Mouse (Mus musculus) midbrain, embryonic 10.5 days (tissue): ENCODE measurements around the gene Ggta1. TPM values are rescaled to one million over a fixed set of nuclear protein-coding genes. Genes with fewer than 3 reads are reported as not detected.

ENCODE experiments used
- DNase-seq: peaks from one replicate; pipeline ENCODE4 v3.0.0-alpha.2; 2017; ENCODE audit warnings: low spot score
- H3K27ac ChIP-seq: fragments of 300-500 bp; sonication (generic); replicated peaks from 2 replicates; pipeline ENCODE4 v1.5.1; 2016; ENCODE audit warnings: mild to moderate bottlenecking
- H3K27me3 ChIP-seq: fragments of 300-500 bp; sonication (generic); 2 replicates; pipeline ENCODE4 v1.6.1; 2016; ENCODE audit warnings: low read depth, mild to moderate bottlenecking; ENCODE audit not compliant: poor library complexity, severe bottlenecking
- H3K36me3 ChIP-seq: fragments of 300-500 bp; sonication (generic); 2 replicates; pipeline ENCODE4 v1.6.1; 2016; ENCODE audit warnings: mild to moderate bottlenecking, moderate library complexity
- H3K4me1 ChIP-seq: fragments of 300-500 bp; sonication (generic); 2 replicates; pipeline ENCODE4 v1.6.1; 2016
- H3K4me3 ChIP-seq: fragments of 300-500 bp; sonication (generic); 2 replicates; pipeline ENCODE4 v1.5.1; 2016; ENCODE audit warnings: mild to moderate bottlenecking, moderate library complexity
- H3K9me3 ChIP-seq: fragments of 300-500 bp; sonication (generic); replicated peaks from 2 replicates; pipeline ENCODE4 v1.6.1; 2016; ENCODE audit warnings: mild to moderate bottlenecking
- WGBS: fragments of 180-500 bp; shearing (Covaris S2); methylation state at CpG from one replicate; pipeline ENCODE4 v1.1.7; 2016; 5-methylcytosine and 5-hydroxymethylcytosine counted together
- polyA plus RNA-seq: library from polyadenylated mRNA; unstranded; fragments of >200 nt; fragmentation: Nextera tagmentation; extraction: Ambion mirVana; gene quantifications from 2 replicates; pipeline ENCODE4 v1.2.1, GENCODE M21; 2016

Ggta1 gene
- polyA plus RNA-seq, 1 experiment from 2014 or later = 6.0 TPM

DNA sequence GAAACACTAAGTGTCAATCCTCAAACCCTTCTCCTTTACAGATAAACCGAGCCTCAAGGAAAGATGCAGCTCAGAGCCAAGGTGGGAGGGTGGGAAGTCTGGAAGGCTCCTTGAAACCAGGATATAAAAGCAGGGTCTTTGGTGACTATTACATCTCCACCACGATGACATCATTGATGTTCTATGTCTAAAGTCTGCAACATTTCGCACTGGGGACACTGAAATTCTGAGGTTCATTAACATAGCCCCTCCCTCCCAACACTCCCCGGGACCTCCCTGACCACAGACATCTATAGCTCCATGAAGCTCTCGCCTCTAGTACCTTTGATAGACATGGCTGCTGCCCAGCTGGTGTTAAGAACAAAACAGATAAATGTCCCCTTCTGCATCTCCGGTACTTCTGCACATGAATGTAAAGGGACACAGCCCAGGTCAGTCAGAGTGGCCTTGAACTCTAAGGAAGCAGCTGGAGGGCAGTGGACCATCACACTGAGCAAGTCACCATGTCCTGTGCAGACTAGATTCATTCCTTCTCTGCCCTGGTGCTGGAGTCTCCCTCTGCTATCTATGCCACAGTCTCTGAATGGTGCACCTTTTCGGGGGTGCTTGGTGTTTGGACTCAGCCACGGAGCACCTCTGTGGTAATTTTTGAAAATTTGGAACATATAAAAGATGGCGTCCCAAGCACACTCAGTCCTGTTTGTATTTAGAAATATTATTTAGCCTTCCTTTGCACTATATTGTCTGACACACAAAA is 13.9 kb downstream of the Ggta1 start:
- H3K27ac ChIP-seq = no peak overlapping the region
- H3K36me3 ChIP-seq = no peaks in the 10 kb centered on the region
- H3K4me3 ChIP-seq = no peak overlapping the region
- DNase-seq = no peak
- no peaks in the 10 kb centered on the region for H3K27me3 ChIP-seq
- no peaks in the 10 kb centered on the region for H3K9me3 ChIP-seq
- peaks cover 13% of the 10 kb centered on the region for H3K4me1 ChIP-seq
- 87% methylated on average over 9 of the region's 9 CpGs for WGBS

GRCm38 (mm10) chr2:35448215-35448913 is 14.7 kb downstream of the Ggta1 start:
- Histone ChIP-seq H3K36me3 (no peaks in the 10 kb centered on the region), H3K27ac (no peak overlapping the region), H3K27me3 (no peaks in the 10 kb centered on the region), H3K4me3 (no peak overlapping the region), H3K9me3 (no peaks in the 10 kb centered on the region), H3K4me1 (peaks cover 13% of the 10 kb centered on the region)
- DNase-seq = no peak
- WGBS = 68% methylated on average over 7 of the region's 7 CpGs

GRCm38 (mm10) chr2:35447453-35447852 is 15.6 kb downstream of the Ggta1 start:
- Histone ChIP-seq H3K9me3 (no peaks in the 10 kb centered on the region), H3K27ac (no peak overlapping the region), H3K4me1 (peaks cover 13% of the 10 kb centered on the region), H3K4me3 (no peak overlapping the region), H3K36me3 (no peaks in the 10 kb centered on the region), H3K27me3 (no peaks in the 10 kb centered on the region)
- WGBS = 85% methylated on average over 7 of the region's 7 CpGs
- no peak for DNase-seq

GRCm38 (mm10) chr2:35446798-35447197 is 16.2 kb downstream of the Ggta1 start:
- H3K4me1 ChIP-seq = peaks cover 13% of the 10 kb centered on the region
- H3K36me3 ChIP-seq = no peaks in the 10 kb centered on the region
- H3K27me3 ChIP-seq = no peaks in the 10 kb centered on the region
- no peaks in the 10 kb centered on the region for H3K9me3 ChIP-seq
- H3K4me3 ChIP-seq = no peak overlapping the region
- H3K27ac ChIP-seq = no peak overlapping the region
- WGBS = 82% methylated on average over 8 of the region's 8 CpGs
- no peak for DNase-seq

DNA sequence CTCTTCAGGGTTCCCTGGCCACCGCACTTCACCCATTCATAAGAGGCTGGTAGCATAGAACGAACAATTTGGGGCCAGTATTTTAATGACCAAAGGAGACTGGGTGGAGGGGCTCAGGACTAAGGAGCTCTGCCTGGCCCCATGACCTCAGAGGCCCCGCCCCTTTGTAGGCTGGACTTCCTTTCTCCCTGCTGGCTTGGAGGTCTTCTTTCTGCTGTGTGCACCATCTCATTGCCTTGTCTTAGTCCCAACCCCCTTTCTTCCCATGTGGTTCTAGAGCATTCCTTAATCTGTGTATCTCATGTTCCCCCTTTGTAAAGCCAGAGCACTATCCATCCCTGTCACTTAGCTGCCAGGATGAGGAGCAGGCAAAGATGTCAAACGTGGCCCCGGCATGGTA is 16.7 kb downstream of the Ggta1 start:
- Histone ChIP-seq H3K36me3 (no peaks in the 10 kb centered on the region), H3K9me3 (no peaks in the 10 kb centered on the region), H3K4me1 (peaks cover 13% of the 10 kb centered on the region), H3K4me3 (no peak overlapping the region), H3K27me3 (no peaks in the 10 kb centered on the region), H3K27ac (no peak overlapping the region)
- WGBS = 84% methylated on average over 5 of the region's 5 CpGs
- no peak for DNase-seq

- no peak for DNase-seq
- Histone ChIP-seq H3K9me3 (no peaks in the 10 kb centered on the region), H3K27me3 (no peaks in the 10 kb centered on the region), H3K4me3 (no peak overlapping the region), H3K27ac (no peak overlapping the region), H3K36me3 (no peaks in the 10 kb centered on the region), H3K4me1 (peaks cover 13% of the 10 kb centered on the region)
- WGBS = 91% methylated on average over 7 of the region's 7 CpGs
Observed at GRCm38 (mm10) chr2:35445610-35446009, 17.4 kb downstream of the Ggta1 start.

DNA sequence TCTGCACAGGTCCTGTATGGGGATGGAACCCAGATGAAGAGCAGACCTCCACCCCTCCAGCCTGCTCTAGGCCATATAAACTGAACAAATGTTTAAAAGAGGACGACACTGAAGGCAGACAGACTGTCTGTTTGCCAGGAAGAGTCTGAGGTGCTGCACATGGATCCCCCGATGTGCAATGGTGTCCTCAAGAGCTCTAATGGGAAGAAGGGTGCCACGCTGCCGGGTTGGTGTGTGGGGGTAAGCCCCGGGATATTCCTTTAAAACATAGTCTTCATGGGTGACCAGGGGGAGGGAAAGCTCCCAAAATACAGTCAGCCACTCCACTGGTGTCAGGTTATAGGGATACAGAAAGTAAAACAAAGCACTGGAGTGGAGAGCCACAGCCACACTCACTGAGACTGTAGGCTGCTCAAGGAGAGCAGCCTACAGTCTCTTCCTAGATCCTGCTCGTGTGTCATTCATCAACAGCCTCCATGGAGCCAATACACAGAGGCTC is 18.2 kb downstream of the Ggta1 start:
- Histone ChIP-seq H3K27me3 (no peaks in the 10 kb centered on the region), H3K4me1 (peaks cover 13% of the 10 kb centered on the region), H3K4me3 (no peak overlapping the region), H3K9me3 (no peaks in the 10 kb centered on the region), H3K27ac (no peak overlapping the region), H3K36me3 (no peaks in the 10 kb centered on the region)
- no peak for DNase-seq
- WGBS = 83% methylated on average over 6 of the region's 6 CpGs

GRCm38 (mm10) chr2:35443981-35444763 is 18.9 kb downstream of the Ggta1 start:
- no peak for DNase-seq
- no peak overlapping the region for H3K4me3 ChIP-seq
- H3K27me3 ChIP-seq = no peaks in the 10 kb centered on the region
- H3K4me1 ChIP-seq = peaks cover 13% of the 10 kb centered on the region
- no peak overlapping the region for H3K27ac ChIP-seq
- no peaks in the 10 kb centered on the region for H3K36me3 ChIP-seq
- H3K9me3 ChIP-seq = no peaks in the 10 kb centered on the region
- 72% methylated on average over 16 of the region's 16 CpGs for WGBS

GRCm38 (mm10) chr2:35443325-35443724 is 19.7 kb downstream of the Ggta1 start:
- Histone ChIP-seq H3K4me3 (no peak overlapping the region), H3K36me3 (no peaks in the 10 kb centered on the region), H3K27ac (no peak overlapping the region), H3K9me3 (no peaks in the 10 kb centered on the region), H3K27me3 (no peaks in the 10 kb centered on the region), H3K4me1 (peaks cover 7% of the 10 kb centered on the region)
- DNase-seq = no peak
- WGBS = 85% methylated on average over 5 of the region's 5 CpGs

DNA sequence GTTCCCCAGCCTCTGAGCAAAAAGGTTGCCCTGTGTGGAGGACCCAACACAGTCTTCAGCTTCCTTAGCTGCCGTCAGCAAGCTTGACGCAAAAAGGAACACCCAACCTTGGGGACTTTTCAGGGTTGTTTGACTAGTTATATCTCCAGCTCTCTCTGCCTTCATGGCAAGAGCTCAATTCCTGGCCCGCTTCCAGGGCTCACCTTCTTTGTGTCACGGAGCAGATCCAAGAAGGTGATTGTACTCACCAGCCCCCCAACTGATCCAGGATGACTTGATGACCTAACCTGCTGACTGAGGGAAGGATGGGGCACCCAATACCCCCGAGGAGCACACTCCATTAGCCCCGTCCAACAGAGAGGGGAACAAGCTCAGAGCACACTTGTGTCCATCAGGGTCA is 21.0 kb downstream of the Ggta1 start:
- H3K9me3 ChIP-seq = no peaks in the 10 kb centered on the region
- WGBS = 91% methylated on average over 6 of the region's 6 CpGs
- H3K4me3 ChIP-seq = no peak overlapping the region
- no peak for DNase-seq
- H3K36me3 ChIP-seq = no peaks in the 10 kb centered on the region
- no peaks in the 10 kb centered on the region for H3K27me3 ChIP-seq
- peaks cover 5% of the 10 kb centered on the region for H3K4me1 ChIP-seq
- H3K27ac ChIP-seq = no peak overlapping the region

GRCm38 (mm10) chr2:35441419-35441818 is 21.6 kb downstream of the Ggta1 start:
- Histone ChIP-seq H3K4me3 (no peak overlapping the region), H3K27me3 (no peaks in the 10 kb centered on the region), H3K9me3 (no peaks in the 10 kb centered on the region), H3K4me1 (peaks cover 4% of the 10 kb centered on the region), H3K27ac (no peak overlapping the region), H3K36me3 (no peaks in the 10 kb centered on the region)
- DNase-seq = no peak
- 86% methylated on average over 6 of the region's 6 CpGs for WGBS

- 91% methylated on average over 3 of the region's 3 CpGs for WGBS
- DNase-seq = no peak
- Histone ChIP-seq H3K4me3 (no peak overlapping the region), H3K36me3 (no peaks in the 10 kb centered on the region), H3K27me3 (no peaks in the 10 kb centered on the region), H3K4me1 (no peaks in the 10 kb centered on the region), H3K27ac (no peak overlapping the region), H3K9me3 (no peaks in the 10 kb centered on the region)
Observed at GRCm38 (mm10) chr2:35440480-35440879, 22.6 kb downstream of the Ggta1 start.
